Comparison of ENCODE assay signal across 18 mouse cellular contexts in the genomic region with DNA sequence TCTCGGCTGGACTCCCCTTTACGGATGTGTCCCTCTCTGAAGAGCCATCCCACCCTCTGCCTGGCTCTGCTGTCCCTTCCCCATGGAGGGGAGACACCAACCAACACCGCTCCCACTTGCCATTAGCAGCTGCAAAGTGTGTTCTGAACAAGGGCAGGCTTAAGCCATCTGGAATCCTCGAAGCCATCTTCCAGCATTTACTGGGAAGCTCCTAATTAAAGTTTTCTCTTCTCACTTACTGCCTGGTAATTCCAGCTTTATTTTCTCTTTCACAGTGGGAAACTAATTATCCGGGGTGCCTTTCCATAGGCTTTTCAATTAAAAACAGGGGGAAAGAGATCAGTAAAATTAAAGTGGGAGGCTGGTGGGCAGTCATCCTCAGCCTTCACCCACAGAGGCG. TPM values are rescaled to one million over a fixed set of nuclear protein-coding genes. Genes with fewer than 3 reads are reported as not detected.
A peak's percentile ranks its signal among the peaks of the same experiment; 100 is the strongest.
DNase-seq lines count a peak whose midpoint lies in the region; ATAC-seq and TF ChIP-seq lines count a peak whose summit lies in the region.
"Had no signal": no experiment of that assay in that cellular context is flagged by ENCODE, and none has a peak within 500 bp of the region (broad histone marks: within the 10 kb centered on the region; RNA-seq: fewer than 3 reads in every experiment).

No protein-coding gene starts in this region.

- no peaks in the 10 kb centered on the region for H3K36me3 ChIP-seq in hindbrain, embryonic 13.5 days
- no peaks in the 10 kb centered on the region for H3K36me3 ChIP-seq in hindbrain, embryonic 12.5 days
- H3K36me3 ChIP-seq in midbrain, embryonic 10.5 days, result peaks cover 9% of the 10 kb centered on the region; the same call in 1 of the 2 replicates
- H3K36me3 ChIP-seq in midbrain, embryonic 11.5 days (ENCODE audit: control insufficient read depth, insufficient read depth, low read length), result no peaks in the 10 kb centered on the region
- H3K36me3 ChIP-seq in forebrain, postnatal 0 days (ENCODE audit: insufficient read depth), result no peaks in the 10 kb centered on the region
- H3K36me3 ChIP-seq in neural tube, embryonic 14.5 days (ENCODE audit: control insufficient read depth, insufficient read depth, low read length), result no peaks in the 10 kb centered on the region
- H3K36me3 ChIP-seq: heart, embryonic 13.5 days had no signal

- no peak overlapping the region for H3K4me3 ChIP-seq in hindbrain, embryonic 13.5 days
- H3K4me3 ChIP-seq in hindbrain, embryonic 12.5 days, result no peak overlapping the region
- no peak overlapping the region for H3K4me3 ChIP-seq in midbrain, embryonic 10.5 days
- H3K4me3 ChIP-seq in midbrain, embryonic 11.5 days (ENCODE audit: low read depth, low read length), result no peak overlapping the region
- no peak overlapping the region for H3K4me3 ChIP-seq in forebrain, postnatal 0 days (ENCODE audit: low read depth, low read length)
- H3K4me3 ChIP-seq in neural tube, embryonic 14.5 days (ENCODE audit: low read depth, low read length), result no peak overlapping the region
- H3K4me3 ChIP-seq: heart, embryonic 13.5 days had no signal

- peaks cover 69% of the 10 kb centered on the region for H3K4me1 ChIP-seq in hindbrain, embryonic 13.5 days (replicated peaks)
- H3K4me1 ChIP-seq in hindbrain, embryonic 12.5 days, result peaks cover 37% of the 10 kb centered on the region
- H3K4me1 ChIP-seq in midbrain, embryonic 10.5 days, result peaks cover 66% of the 10 kb centered on the region
- H3K4me1 ChIP-seq in midbrain, embryonic 11.5 days (ENCODE audit: control insufficient read depth, insufficient read depth, low read length), result peaks cover 18% of the 10 kb centered on the region
- peaks cover 36% of the 10 kb centered on the region for H3K4me1 ChIP-seq in forebrain, postnatal 0 days (ENCODE audit: insufficient read depth)
- peaks cover 56% of the 10 kb centered on the region for H3K4me1 ChIP-seq in neural tube, embryonic 14.5 days (ENCODE audit: control insufficient read depth, insufficient read depth, low read length)

- H3K27me3 ChIP-seq in hindbrain, embryonic 13.5 days, result no peaks in the 10 kb centered on the region
- H3K27me3 ChIP-seq in hindbrain, embryonic 12.5 days, result no peaks in the 10 kb centered on the region
- H3K27me3 ChIP-seq in midbrain, embryonic 10.5 days (ENCODE audit: low read depth, poor library complexity, severe bottlenecking), result no peaks in the 10 kb centered on the region
- H3K27me3 ChIP-seq in midbrain, embryonic 11.5 days (ENCODE audit: control insufficient read depth, insufficient read depth, low read length), result no peaks in the 10 kb centered on the region
- no peaks in the 10 kb centered on the region for H3K27me3 ChIP-seq in forebrain, postnatal 0 days (ENCODE audit: insufficient read depth, low read length)
- no peaks in the 10 kb centered on the region for H3K27me3 ChIP-seq in neural tube, embryonic 14.5 days (ENCODE audit: control insufficient read depth, insufficient read depth, low read length)
- H3K27me3 ChIP-seq: CH12.LX had no signal

- H3K9ac ChIP-seq in hindbrain, embryonic 13.5 days, result peak overlapping the region; percentile 19; the same call in 1 of the 2 replicates
- H3K9ac ChIP-seq in hindbrain, embryonic 12.5 days, result no peak overlapping the region
- H3K9ac ChIP-seq in midbrain, embryonic 11.5 days (ENCODE audit: low read length), result no peak overlapping the region
- H3K9ac ChIP-seq in forebrain, postnatal 0 days, result no peak overlapping the region
- H3K9ac ChIP-seq in neural tube, embryonic 14.5 days (replicated peaks; ENCODE audit: low read depth, low read length), result no peak overlapping the region
- H3K9ac ChIP-seq: heart, embryonic 13.5 days had no signal

- peak overlapping the region; percentile 44 for H3K27ac ChIP-seq in hindbrain, embryonic 13.5 days
- H3K27ac ChIP-seq in hindbrain, embryonic 12.5 days, result no peak overlapping the region
- peak overlapping the region; percentile 46; the same call in 1 of the 2 replicates for H3K27ac ChIP-seq in midbrain, embryonic 10.5 days (replicated peaks)
- H3K27ac ChIP-seq in midbrain, embryonic 11.5 days (ENCODE audit: low read depth, low read length), result no peak overlapping the region
- peak overlapping the region; percentile 21; the same call in 1 of the 2 replicates for H3K27ac ChIP-seq in forebrain, postnatal 0 days (ENCODE audit: low read depth, low read length)
- 0 out of 2 replicates have a peak overlapping the region, but pooled peaks have one; percentile 46 for H3K27ac ChIP-seq in neural tube, embryonic 14.5 days (ENCODE audit: low read depth, low read length)
- H3K27ac ChIP-seq: heart, embryonic 13.5 days; stomach, postnatal 0 days had no signal

- intact Hi-C loops in heart, postnatal 36 days (cut with DNase I), result loop anchor here (2.0 kb wide), 1 partner anchor 24 kb away; no protein-coding TSS in a partner anchor

- ATAC-seq in hindbrain, embryonic 13.5 days (ENCODE audit: low FRiP score), result no peak
- ATAC-seq in hindbrain, embryonic 12.5 days (ENCODE audit: low FRiP score), result no peak
- no peak for ATAC-seq in midbrain, embryonic 11.5 days (ENCODE audit: low FRiP score)
- no peak for ATAC-seq in forebrain, postnatal 0 days
- ATAC-seq in neural tube, embryonic 14.5 days (ENCODE audit: low read depth), result no peak
- ATAC-seq: intestine, embryonic 16.5 days; lung, postnatal 0 days had no signal

- no peak overlapping the region for H3K4me2 ChIP-seq in hindbrain, embryonic 13.5 days
- H3K4me2 ChIP-seq in hindbrain, embryonic 12.5 days (replicated peaks), result no peak overlapping the region
- no peak overlapping the region for H3K4me2 ChIP-seq in midbrain, embryonic 11.5 days
- H3K4me2 ChIP-seq in forebrain, postnatal 0 days (ENCODE audit: low read depth), result no peak overlapping the region
- no peak overlapping the region for H3K4me2 ChIP-seq in neural tube, embryonic 14.5 days (ENCODE audit: low read depth, low read length)
- H3K4me2 ChIP-seq: heart, embryonic 13.5 days had no signal

- no peaks in the 10 kb centered on the region for H3K9me3 ChIP-seq in hindbrain, embryonic 13.5 days
- H3K9me3 ChIP-seq in hindbrain, embryonic 12.5 days (replicated peaks), result no peaks in the 10 kb centered on the region
- no peaks in the 10 kb centered on the region for H3K9me3 ChIP-seq in midbrain, embryonic 10.5 days (replicated peaks)
- H3K9me3 ChIP-seq in midbrain, embryonic 11.5 days (ENCODE audit: control insufficient read depth, low read length), result no peaks in the 10 kb centered on the region
- no peaks in the 10 kb centered on the region for H3K9me3 ChIP-seq in forebrain, postnatal 0 days (ENCODE audit: low read length)
- no peaks in the 10 kb centered on the region for H3K9me3 ChIP-seq in neural tube, embryonic 14.5 days (ENCODE audit: control insufficient read depth, low read length)
- H3K9me3 ChIP-seq: heart, embryonic 13.5 days had no signal

- 55% methylated on average over 6 of the region's 6 CpGs for whole genome bisulfite sequencing in hindbrain, embryonic 13.5 days
- WGBS in hindbrain, embryonic 12.5 days, result 70% methylated on average over 6 of the region's 6 CpGs
- 32% methylated on average over 6 of the region's 6 CpGs for WGBS in midbrain, embryonic 10.5 days
- 41% methylated on average over 6 of the region's 6 CpGs for WGBS in midbrain, embryonic 11.5 days
- 20% methylated on average over 6 of the region's 6 CpGs for WGBS in forebrain, postnatal 0 days
- 45% methylated on average over 6 of the region's 6 CpGs for WGBS in neural tube, embryonic 14.5 days

- no peak for DNase-seq in midbrain, embryonic 10.5 days (ENCODE audit: low spot score)
- no peak for DNase-seq in midbrain, embryonic 11.5 days (ENCODE audit: low spot score, missing footprints)
- DNase-seq in forebrain, postnatal 0 days, result no peak
- DNase-seq in ovary, postnatal 14 days (ENCODE audit: low spot score), result no peak
- DNase-seq in heart, postnatal 36 days, result no peak
- DNase-seq: adrenal gland, postnatal 25 days; cerebellum, adult 8-10 months; heart, postnatal 4 days; liver; right cerebral cortex, adult 18-20 months had no signal

- TF ChIP-seq CTCF in forebrain, postnatal 0 days (IDR thresholded peaks at IDR 0.05; ENCODE audit: low read depth), result no peak

RNA-seq across cellular contexts. Expression of a gene that starts 9.4 kb away (rescaled TPM):
- polyA plus RNA-seq in hindbrain, embryonic 13.5 days (2015; fragmentation: Nextera tagmentation; extraction: Ambion mirVana), result 7.6 and 7.9 TPM in 2 replicates
- 5.0 TPM in 2 replicates for polyA plus RNA-seq in hindbrain, embryonic 12.5 days (2016; fragmentation: Nextera tagmentation; extraction: Ambion mirVana)
- polyA plus RNA-seq in midbrain, embryonic 10.5 days (2016; fragmentation: Nextera tagmentation; extraction: Ambion mirVana), result 0.77 and 2.5 TPM in 2 replicates
- 1.9 and 2.5 TPM in 2 replicates for polyA plus RNA-seq in midbrain, embryonic 11.5 days (2014; fragmentation: Nextera tagmentation; extraction: Ambion mirVana)
- total RNA-seq in forebrain, postnatal 0 days (2014; rRNA removed), result 6.8 and 9.1 TPM in 2 replicates
- 6.8 and 8.1 TPM in 2 replicates for polyA plus RNA-seq in forebrain, postnatal 0 days (2015; fragmentation: Nextera tagmentation; extraction: Ambion mirVana)
- polyA plus RNA-seq in neural tube, embryonic 14.5 days (2014; fragmentation: Nextera tagmentation; extraction: Ambion mirVana), result 6.2 and 9.5 TPM in 2 replicates
- 1 to 10 TPM; 1.7 to 2.0 TPM for total RNA-seq in heart, postnatal 36 days (2021)

RNA-seq across cellular contexts. Expression of a gene that starts 27.3 kb away (rescaled TPM):
- polyA plus RNA-seq in hindbrain, embryonic 13.5 days (2015; fragmentation: Nextera tagmentation; extraction: Ambion mirVana), result 0.13 and 0.22 TPM in 2 replicates
- polyA plus RNA-seq in hindbrain, embryonic 12.5 days (2016; fragmentation: Nextera tagmentation; extraction: Ambion mirVana), result 0.45 and 0.90 TPM in 2 replicates
- 0.32 and 0.39 TPM in 2 replicates for polyA plus RNA-seq in midbrain, embryonic 10.5 days (2016; fragmentation: Nextera tagmentation; extraction: Ambion mirVana)
- 0.12 and 0.29 TPM in 2 replicates for polyA plus RNA-seq in midbrain, embryonic 11.5 days (2014; fragmentation: Nextera tagmentation; extraction: Ambion mirVana)
- total RNA-seq in forebrain, postnatal 0 days (2014; rRNA removed), result not detected in 2 replicates
- 0.13 TPM in 1 of 2 replicates, not detected in the other for polyA plus RNA-seq in forebrain, postnatal 0 days (2015; fragmentation: Nextera tagmentation; extraction: Ambion mirVana)
- polyA plus RNA-seq in neural tube, embryonic 14.5 days (2014; fragmentation: Nextera tagmentation; extraction: Ambion mirVana), result 0.17 and 0.23 TPM in 2 replicates
- total RNA-seq in heart, postnatal 36 days (2021), result under 1 TPM; 0.62 to 0.64 TPM
- total RNA-seq: CH12.LX had no signal

RNA-seq across cellular contexts. Expression of a gene that starts 28.0 kb away (rescaled TPM):
- 16.2 and 16.9 TPM in 2 replicates for polyA plus RNA-seq in hindbrain, embryonic 13.5 days (2015; fragmentation: Nextera tagmentation; extraction: Ambion mirVana)
- 22.9 and 26.3 TPM in 2 replicates for polyA plus RNA-seq in hindbrain, embryonic 12.5 days (2016; fragmentation: Nextera tagmentation; extraction: Ambion mirVana)
- polyA plus RNA-seq in midbrain, embryonic 10.5 days (2016; fragmentation: Nextera tagmentation; extraction: Ambion mirVana), result 56.6 and 64.7 TPM in 2 replicates
- polyA plus RNA-seq in midbrain, embryonic 11.5 days (2014; fragmentation: Nextera tagmentation; extraction: Ambion mirVana), result 33.5 and 34.1 TPM in 2 replicates
- 10.5 and 11.9 TPM in 2 replicates for total RNA-seq in forebrain, postnatal 0 days (2014; rRNA removed)
- polyA plus RNA-seq in forebrain, postnatal 0 days (2015; fragmentation: Nextera tagmentation; extraction: Ambion mirVana), result 17.4 and 19.4 TPM in 2 replicates
- 11.7 and 12.1 TPM in 2 replicates for polyA plus RNA-seq in neural tube, embryonic 14.5 days (2014; fragmentation: Nextera tagmentation; extraction: Ambion mirVana)
- 1 to 10 TPM; 4.7 to 5.5 TPM for total RNA-seq in heart, postnatal 36 days (2021)

RNA-seq across cellular contexts. Expression of a gene that starts 52.0 kb away (rescaled TPM):
- polyA plus RNA-seq in hindbrain, embryonic 13.5 days (2015; fragmentation: Nextera tagmentation; extraction: Ambion mirVana), result 13.1 and 13.3 TPM in 2 replicates
- 12.0 and 14.6 TPM in 2 replicates for polyA plus RNA-seq in hindbrain, embryonic 12.5 days (2016; fragmentation: Nextera tagmentation; extraction: Ambion mirVana)
- polyA plus RNA-seq in midbrain, embryonic 10.5 days (2016; fragmentation: Nextera tagmentation; extraction: Ambion mirVana), result 9.1 and 12.2 TPM in 2 replicates
- polyA plus RNA-seq in midbrain, embryonic 11.5 days (2014; fragmentation: Nextera tagmentation; extraction: Ambion mirVana), result 4.4 and 6.9 TPM in 2 replicates
- total RNA-seq in forebrain, postnatal 0 days (2014; rRNA removed), result 50.4 and 51.7 TPM in 2 replicates
- 23.9 and 29.8 TPM in 2 replicates for polyA plus RNA-seq in forebrain, postnatal 0 days (2015; fragmentation: Nextera tagmentation; extraction: Ambion mirVana)
- polyA plus RNA-seq in neural tube, embryonic 14.5 days (2014; fragmentation: Nextera tagmentation; extraction: Ambion mirVana), result 13.3 and 15.2 TPM in 2 replicates
- total RNA-seq in heart, postnatal 36 days (2021), result 10 to 100 TPM; 14.0 to 17.9 TPM

RNA-seq across cellular contexts. Expression of a gene that starts 54.8 kb away (rescaled TPM):
- 1.6 and 2.4 TPM in 2 replicates for polyA plus RNA-seq in hindbrain, embryonic 13.5 days (2015; fragmentation: Nextera tagmentation; extraction: Ambion mirVana)
- 1.8 and 2.4 TPM in 2 replicates for polyA plus RNA-seq in hindbrain, embryonic 12.5 days (2016; fragmentation: Nextera tagmentation; extraction: Ambion mirVana)
- polyA plus RNA-seq in midbrain, embryonic 10.5 days (2016; fragmentation: Nextera tagmentation; extraction: Ambion mirVana), result 1.7 and 2.0 TPM in 2 replicates
- 1.5 and 2.7 TPM in 2 replicates for polyA plus RNA-seq in midbrain, embryonic 11.5 days (2014; fragmentation: Nextera tagmentation; extraction: Ambion mirVana)
- 3.2 and 3.3 TPM in 2 replicates for total RNA-seq in forebrain, postnatal 0 days (2014; rRNA removed)
- 2.4 and 2.8 TPM in 2 replicates for polyA plus RNA-seq in forebrain, postnatal 0 days (2015; fragmentation: Nextera tagmentation; extraction: Ambion mirVana)
- 1.8 and 2.2 TPM in 2 replicates for polyA plus RNA-seq in neural tube, embryonic 14.5 days (2014; fragmentation: Nextera tagmentation; extraction: Ambion mirVana)
- total RNA-seq in heart, postnatal 36 days (2021), result 10 to 100 TPM; 43.6 to 56.2 TPM

Comparison
In these comparisons a context has a peak if more than half of its experiments do, and no peak if none do; other contexts are left out.
1. H3K27ac ChIP-seq: peak in hindbrain, embryonic 13.5 days (single experiment), midbrain, embryonic 10.5 days (single experiment), forebrain, postnatal 0 days (single experiment) and neural tube, embryonic 14.5 days (single experiment); none in hindbrain, embryonic 12.5 days (single experiment) and midbrain, embryonic 11.5 days (single experiment).